Mouse (Mus musculus) heart, adult 2 months (tissue): ENCODE results near the gene Aunip.

Source experiments
- CTCF ChIP-seq: fragments of 200-600 bp; IDR thresholded peaks from 2 replicates; pipeline ENCODE4 v1.8.1; 2022; ENCODE audit warnings: antibody characterized with exemption, mild to moderate bottlenecking, moderate library complexity
- EP300 ChIP-seq: fragments of 200-500 bp; IDR thresholded peaks from 2 replicates; pipeline ENCODE4 v1.6.1; 2011; ENCODE audit warnings: low read depth, low read length, control low read depth; ENCODE audit not compliant: insufficient read depth
- POLR2A ChIP-seq: fragments of 200-500 bp; IDR thresholded peaks from 2 replicates; pipeline ENCODE4 v1.6.1; 2011; ENCODE audit warnings: mild to moderate bottlenecking, low read depth, low read length, control low read depth; ENCODE audit not compliant: insufficient read depth

GRCm38 (mm10) chr4:134567377-134568226 is 56.8 kb downstream of the Aunip start:
- TF ChIP-seq EP300 (no peak), CTCF (no peak), POLR2A (no peak)
